Mouse (Mus musculus): ENCODE data around the gene Ugt1a7c.
"Not testable (repeated sequence)": the region's sequence is repeated elsewhere in the genome, so short reads cannot be mapped to it uniquely, and the experiment has no call there.

The Ugt1a7c gene

GRCm38 (mm10) chr1:88094941-88095492 lies at the start of gene Ugt1a7c:
Gene Ugt1a7c (plus strand): TSS chr1:88095062.
- DNase-seq (ENCODE audit: low spot score), result no peak

- DNase-seq (ENCODE audit: low spot score), result not testable (repeated sequence)
These were observed 47.5 kb upstream of the Ugt1a7c start for GRCm38 (mm10) chr1:88047408-88047807.

- DNase-seq (ENCODE audit: low spot score), result no peak
These were observed 39.8 kb upstream of the Ugt1a7c start, which contains the start of gene Ugt1a10 for GRCm38 (mm10) chr1:88055088-88055487. Gene Ugt1a10 (plus strand): TSS chr1:88055388.

- DNase-seq (ENCODE audit: low spot score), result not testable (repeated sequence)
These were observed 28.3 kb upstream of the Ugt1a7c start for GRCm38 (mm10) chr1:88066472-88067102.

GRCm38 (mm10) chr1:88070495-88070894 lies 24.4 kb upstream of the Ugt1a7c start, which contains the start of gene Ugt1a9:
Gene Ugt1a9 (plus strand): TSS chr1:88070800.
- DNase-seq (ENCODE audit: low spot score), result no peak

- DNase-seq (ENCODE audit: low spot score), result no peak
These were observed 24.0 kb upstream of the Ugt1a7c start for GRCm38 (mm10) chr1:88070902-88071301.

- no peak for DNase-seq (ENCODE audit: low spot score)
These were observed 20.4 kb upstream of the Ugt1a7c start for GRCm38 (mm10) chr1:88074471-88074870.

GRCm38 (mm10) chr1:88077128-88077527 lies 17.7 kb upstream of the Ugt1a7c start:
- DNase-seq (ENCODE audit: low spot score), result no peak

GRCm38 (mm10) chr1:88081670-88082069 lies 13.2 kb upstream of the Ugt1a7c start:
- DNase-seq (ENCODE audit: low spot score), result no peak

- no peak for DNase-seq (ENCODE audit: low spot score)
These were observed 8.7 kb upstream of the Ugt1a7c start for GRCm38 (mm10) chr1:88086125-88086524.

- no peak for DNase-seq (ENCODE audit: low spot score)
These were observed 7.3 kb upstream of the Ugt1a7c start, which contains the start of gene Ugt1a8 for GRCm38 (mm10) chr1:88087513-88087912. Gene Ugt1a8 (plus strand): TSS chr1:88087813.

- DNase-seq (ENCODE audit: low spot score), result no peak
These were observed 2.5 kb upstream of the Ugt1a7c start for GRCm38 (mm10) chr1:88092341-88092740.

- not testable (repeated sequence) for DNase-seq (ENCODE audit: low spot score)
These were observed 589 bp upstream of the Ugt1a7c start for GRCm38 (mm10) chr1:88094270-88094676.

GRCm38 (mm10) chr1:88098546-88098945 lies 3.7 kb downstream of the Ugt1a7c start:
- DNase-seq (ENCODE audit: low spot score), result not testable (repeated sequence)

GRCm38 (mm10) chr1:88099691-88100090 lies 4.8 kb downstream of the Ugt1a7c start:
- peak; percentile 26 for DNase-seq (ENCODE audit: low spot score)

- DNase-seq (ENCODE audit: low spot score), result not testable (repeated sequence)
These were observed 8.2 kb downstream of the Ugt1a7c start, which contains the start of gene Ugt1a6b for GRCm38 (mm10) chr1:88103019-88103418. Gene Ugt1a6b (plus strand): TSS chr1:88103252.

GRCm38 (mm10) chr1:88103697-88104468 lies 9.0 kb downstream of the Ugt1a7c start:
- not testable (repeated sequence) for DNase-seq (ENCODE audit: low spot score)

- DNase-seq (ENCODE audit: low spot score), result no peak
These were observed 10.0 kb downstream of the Ugt1a7c start for GRCm38 (mm10) chr1:88104667-88105430.

GRCm38 (mm10) chr1:88105656-88106055 lies 10.8 kb downstream of the Ugt1a7c start:
- no peak for DNase-seq (ENCODE audit: low spot score)

- not testable (repeated sequence) for DNase-seq (ENCODE audit: low spot score)
These were observed 14.2 kb downstream of the Ugt1a7c start for GRCm38 (mm10) chr1:88109027-88109557.

- not testable (repeated sequence) for DNase-seq (ENCODE audit: low spot score)
These were observed 14.7 kb downstream of the Ugt1a7c start for GRCm38 (mm10) chr1:88109604-88110003.

- DNase-seq (ENCODE audit: low spot score), result not testable (repeated sequence)
These were observed 17.9 kb downstream of the Ugt1a7c start for GRCm38 (mm10) chr1:88112769-88113168.

Data from ovary, postnatal 36 days (tissue).